Mouse (Mus musculus): Measurements from ENCODE around the gene Dcbld2.

- TF ChIP-seq GATA1 (IDR thresholded peaks at IDR 0.05; ENCODE audit: low read length) (no peak), TAL1 (IDR thresholded peaks at IDR 0.05; ENCODE audit: low read length) (no peak)
Observed at GRCm38 (mm10) chr16:58482296-58482695, 74.1 kb downstream of the Dcbld2 start.

Measured in erythroblast, embryonic 14.5 days (primary cell).